Mouse (Mus musculus): ENCODE measurements around the gene Shd.

The Shd gene

DNA sequence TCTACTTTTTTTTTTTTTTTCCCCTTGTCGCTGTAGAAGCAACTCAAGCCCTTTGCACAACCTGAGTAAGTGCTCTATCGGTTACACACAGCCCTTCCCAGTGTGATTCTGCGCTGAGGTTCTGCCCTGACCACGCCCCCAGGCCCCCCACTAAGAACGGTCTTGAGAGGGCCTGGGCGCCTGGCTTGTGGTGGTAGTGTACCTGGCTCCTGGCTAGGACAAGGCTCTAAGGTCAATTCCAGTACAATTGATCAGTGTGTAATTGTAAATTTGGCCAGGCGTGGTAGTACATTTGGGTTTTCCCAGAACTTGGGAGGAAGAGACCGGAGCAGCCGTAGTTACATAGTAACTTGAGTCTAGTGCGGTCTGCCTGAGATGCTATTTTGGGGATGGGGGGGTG is 36.7 kb downstream of the Shd start:
- DNase-seq (ENCODE audit: low spot score in 2 of 2), result no peak

DNA sequence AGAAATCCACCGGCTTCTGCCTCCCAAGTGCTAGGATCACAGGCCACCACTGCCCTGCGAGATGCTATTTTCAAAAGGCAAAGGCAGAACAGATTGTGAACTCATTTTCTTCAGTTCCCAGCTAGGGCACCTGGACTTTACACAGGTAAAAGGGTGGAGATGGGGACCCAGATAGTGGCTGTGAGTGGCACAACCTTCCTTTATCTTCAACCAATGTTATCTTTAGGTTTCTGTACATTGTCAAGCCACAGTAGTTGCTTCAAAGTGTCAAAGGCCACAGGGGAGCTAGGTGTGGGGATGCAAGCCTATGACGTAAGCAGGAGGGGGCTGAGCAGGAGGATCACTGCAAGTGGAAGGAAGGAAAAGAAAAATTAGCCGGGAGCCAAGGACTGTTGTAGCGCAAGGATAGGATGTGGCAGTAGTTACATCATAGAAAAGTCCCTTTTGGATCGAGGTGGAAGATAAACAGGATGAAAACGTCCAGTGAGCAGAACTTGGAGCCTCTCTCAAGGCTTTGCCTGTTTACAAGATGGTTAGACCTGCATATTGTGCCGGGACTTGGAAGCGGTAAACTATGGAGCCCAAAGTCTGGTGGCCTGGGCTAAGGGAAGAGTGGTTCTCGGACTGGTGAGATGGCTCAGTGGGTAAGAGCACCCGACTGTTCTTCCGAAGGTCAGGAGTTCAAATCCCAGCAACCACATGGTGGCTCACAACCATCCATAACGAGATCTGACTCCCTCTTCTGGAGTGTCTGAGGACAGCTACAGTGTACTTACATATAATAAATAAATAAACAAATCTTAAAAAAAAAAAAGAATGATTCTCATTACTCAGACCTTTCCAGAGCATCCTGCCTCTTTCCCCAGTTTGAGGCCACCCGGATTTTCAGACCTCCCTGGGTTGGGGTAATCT is 37.4 kb downstream of the Shd start:
- peak in 1 of 2 experiments; percentile 19 for DNase-seq (ENCODE audit: low spot score in 2 of 2)

DNA sequence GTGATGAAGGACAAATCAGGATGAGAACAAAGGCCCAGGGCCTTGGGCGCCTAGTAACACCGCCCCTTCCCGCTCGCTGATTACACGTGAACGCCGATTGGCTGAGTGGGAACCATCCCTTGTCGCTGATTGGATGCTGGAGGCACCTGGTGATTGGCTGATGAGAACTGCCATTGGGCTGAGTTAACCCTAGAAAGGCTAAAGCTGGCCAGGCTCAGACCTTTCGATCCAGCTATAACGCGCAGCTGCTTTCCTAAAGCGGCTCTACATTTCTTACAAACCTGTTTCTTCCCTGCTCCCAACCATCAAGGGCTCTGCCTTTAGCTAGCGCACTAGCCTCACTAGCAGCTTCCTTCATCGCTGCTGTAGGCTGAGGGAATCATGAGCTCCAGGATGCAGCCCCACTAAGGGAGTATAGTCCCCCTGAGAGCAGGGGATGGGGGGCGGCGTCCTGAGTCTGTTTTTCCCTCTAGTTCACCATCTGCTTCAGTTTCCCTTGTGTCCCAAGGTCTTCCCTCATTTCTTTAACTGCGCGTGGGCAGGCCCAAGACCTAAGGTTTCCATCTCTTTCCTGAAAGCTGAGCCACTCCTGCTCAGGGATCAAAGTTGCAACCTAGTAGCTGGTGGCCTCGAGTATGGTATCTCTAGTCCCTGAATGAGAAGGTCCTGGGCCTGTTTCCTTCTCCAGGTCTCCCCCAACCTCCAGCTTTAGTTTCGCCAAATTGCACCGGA is 38.3 kb downstream of the Shd start:
- peak; percentile 72 to 89 for DNase-seq (ENCODE audit: low spot score in 2 of 2)

DNA sequence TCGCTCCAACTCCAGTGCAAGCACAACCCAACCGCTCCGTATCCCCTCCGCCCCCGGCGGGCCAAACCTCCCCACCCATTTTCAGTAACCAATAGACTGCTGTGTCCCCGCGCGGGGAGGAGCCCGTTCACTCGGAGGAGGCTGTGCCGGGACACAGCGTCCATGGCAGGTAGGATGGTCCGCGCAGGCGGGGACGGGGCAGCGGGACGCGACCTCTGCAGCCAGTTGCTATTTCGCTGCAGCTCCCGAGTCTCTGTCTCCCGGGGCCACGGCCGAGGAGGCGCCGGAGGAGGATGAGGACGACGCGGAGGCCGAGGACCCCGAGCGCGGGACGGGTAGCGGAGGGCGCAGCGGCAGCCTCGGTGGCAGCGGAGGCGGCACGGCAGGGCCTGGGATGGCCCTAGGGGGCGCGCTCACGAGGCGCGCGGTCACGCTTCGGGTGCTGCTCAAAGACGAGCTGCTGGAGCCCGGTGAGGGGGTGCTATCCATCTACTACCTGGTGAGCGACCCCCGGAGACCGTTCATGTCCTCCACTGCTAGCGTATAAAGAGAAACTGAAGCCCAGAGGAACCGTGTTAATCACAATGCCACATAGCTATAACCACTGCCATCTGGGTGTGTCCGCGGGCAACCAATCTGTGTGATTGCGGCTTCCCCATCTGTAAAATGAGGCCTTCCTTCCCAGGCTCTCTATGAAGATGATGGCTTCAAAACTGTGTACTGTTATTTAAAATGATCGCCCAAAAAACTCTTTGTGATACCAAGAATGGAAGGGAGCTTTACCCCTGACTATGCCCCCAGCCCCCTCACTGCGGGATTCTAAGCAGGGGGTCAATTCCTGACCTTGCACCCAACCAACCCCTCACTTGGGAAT is 39.1 kb downstream of the Shd start:
- DNase-seq (ENCODE audit: low spot score in 2 of 2), result peak; percentile 85 to 87

DNA sequence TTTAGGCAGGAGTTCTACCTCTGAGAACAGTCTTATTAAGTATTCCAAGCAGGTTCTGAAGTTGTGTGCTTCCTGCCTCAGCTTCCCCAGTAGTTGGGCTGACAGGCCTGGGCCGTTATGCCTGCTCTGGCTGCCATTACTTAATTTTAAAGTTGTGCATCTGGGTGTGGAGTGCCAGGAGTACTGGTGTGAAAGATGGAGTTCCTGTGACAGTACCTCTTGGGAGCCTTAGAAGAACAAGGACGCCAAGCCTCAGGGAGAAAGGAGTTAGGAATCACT is 39.6 kb downstream of the Shd start:
- no peak for DNase-seq (ENCODE audit: low spot score in 2 of 2)

DNA sequence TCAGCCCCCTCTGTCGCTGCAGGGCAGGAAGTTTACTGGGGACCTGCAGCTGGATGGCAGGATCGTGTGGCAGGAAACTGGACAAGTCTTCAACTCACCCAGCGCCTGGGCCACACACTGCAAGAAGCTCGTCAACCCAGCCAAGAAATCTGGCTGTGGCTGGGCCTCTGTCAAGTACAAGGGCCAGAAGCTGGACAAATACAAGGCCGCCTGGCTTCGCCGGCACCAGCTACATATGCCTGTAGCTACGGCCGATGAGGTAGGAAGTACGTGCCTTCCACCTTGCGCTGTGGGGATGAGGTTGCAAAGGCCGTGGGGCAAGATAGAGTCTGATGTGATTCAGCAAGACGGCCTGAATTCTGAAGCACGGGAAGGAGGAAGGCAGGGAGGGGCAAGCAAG is 40.0 kb downstream of the Shd start:
- no peak for DNase-seq (ENCODE audit: low spot score in 2 of 2)

DNA sequence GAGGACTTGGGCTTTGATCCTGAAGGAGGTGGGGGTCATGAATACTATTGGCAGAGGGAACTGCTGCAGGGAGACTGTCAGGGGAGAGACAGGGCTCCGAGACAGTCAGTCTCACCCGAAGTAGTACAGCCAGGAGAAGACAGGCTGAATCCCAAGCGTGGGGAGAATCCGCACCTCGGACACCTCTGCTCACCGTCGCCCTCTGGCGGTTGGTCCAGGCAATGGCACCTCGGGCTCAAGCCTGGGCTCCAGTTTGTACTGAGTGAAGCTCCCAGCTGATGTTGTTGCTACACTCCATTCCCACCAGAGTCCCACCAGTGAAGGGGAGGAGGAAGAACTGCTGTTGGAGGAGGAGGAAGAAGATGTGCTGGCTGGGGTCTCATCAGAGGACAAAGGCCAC is 40.4 kb downstream of the Shd start:
- peak; percentile 62 to 87 for DNase-seq (ENCODE audit: low spot score in 2 of 2)

DNA sequence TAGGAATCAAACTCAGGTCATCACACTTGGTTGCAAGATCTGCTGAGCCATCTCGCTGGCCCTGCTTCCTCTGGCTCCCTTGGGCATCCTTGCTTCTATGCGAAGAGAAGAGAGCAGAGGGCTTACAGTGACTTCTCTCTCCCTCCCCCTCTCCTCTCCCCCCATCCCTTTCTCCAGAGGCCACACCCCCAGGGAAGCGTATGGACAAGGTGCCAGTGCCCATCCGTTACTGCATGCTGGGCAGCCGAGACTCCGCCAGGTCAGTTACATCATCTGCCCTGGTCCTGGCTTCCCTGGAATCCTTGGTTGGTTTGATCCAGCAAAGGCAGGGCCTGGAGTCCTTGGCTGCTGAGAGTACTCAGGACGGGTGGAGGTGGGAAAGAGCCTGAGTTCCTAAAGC is 41.2 kb downstream of the Shd start:
- no peak for DNase-seq (ENCODE audit: low spot score in 2 of 2)

DNA sequence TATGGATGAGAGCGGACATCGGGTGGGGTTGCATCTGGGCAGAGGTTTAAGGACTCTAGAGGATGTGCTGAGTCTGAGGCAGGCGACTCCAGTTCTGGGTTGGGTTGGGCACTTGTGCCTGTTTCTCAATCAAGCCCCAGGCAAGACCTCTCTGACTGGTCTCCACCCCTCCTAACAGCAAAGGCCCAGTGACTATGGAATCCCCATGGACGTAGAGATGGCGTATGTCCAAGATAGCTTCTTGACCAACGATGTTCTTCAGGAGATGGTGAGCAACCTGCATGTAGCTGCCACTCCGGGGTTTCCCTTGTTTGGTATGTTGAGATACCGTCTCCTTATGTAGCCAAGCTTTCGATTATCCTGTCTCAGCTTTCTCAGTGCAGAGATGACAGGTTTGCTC is 45.0 kb downstream of the Shd start:
- DNase-seq (ENCODE audit: low spot score in 2 of 2), result no peak

DNA sequence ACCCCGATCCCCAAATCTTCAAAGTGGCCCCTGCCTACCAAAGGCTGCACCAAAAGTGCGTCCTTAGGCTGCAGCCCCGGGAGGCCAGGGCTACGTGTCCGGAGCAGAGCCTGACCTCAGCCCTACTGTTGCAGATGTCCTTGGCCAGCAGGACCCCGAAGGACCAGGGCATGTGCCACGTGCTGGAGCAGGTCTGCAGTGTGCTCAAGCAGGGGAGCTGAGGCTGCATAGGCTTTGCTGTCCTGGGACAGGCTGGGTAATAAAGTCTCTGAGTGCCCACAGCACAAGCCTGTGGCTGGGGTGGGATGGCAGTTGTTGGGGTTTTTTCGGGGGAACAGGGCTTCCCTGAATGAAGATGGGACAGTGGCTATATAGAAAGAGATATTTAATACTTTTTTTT is 46.1 kb downstream of the Shd start:
- no peak for DNase-seq (ENCODE audit: low spot score in 2 of 2)

DNA sequence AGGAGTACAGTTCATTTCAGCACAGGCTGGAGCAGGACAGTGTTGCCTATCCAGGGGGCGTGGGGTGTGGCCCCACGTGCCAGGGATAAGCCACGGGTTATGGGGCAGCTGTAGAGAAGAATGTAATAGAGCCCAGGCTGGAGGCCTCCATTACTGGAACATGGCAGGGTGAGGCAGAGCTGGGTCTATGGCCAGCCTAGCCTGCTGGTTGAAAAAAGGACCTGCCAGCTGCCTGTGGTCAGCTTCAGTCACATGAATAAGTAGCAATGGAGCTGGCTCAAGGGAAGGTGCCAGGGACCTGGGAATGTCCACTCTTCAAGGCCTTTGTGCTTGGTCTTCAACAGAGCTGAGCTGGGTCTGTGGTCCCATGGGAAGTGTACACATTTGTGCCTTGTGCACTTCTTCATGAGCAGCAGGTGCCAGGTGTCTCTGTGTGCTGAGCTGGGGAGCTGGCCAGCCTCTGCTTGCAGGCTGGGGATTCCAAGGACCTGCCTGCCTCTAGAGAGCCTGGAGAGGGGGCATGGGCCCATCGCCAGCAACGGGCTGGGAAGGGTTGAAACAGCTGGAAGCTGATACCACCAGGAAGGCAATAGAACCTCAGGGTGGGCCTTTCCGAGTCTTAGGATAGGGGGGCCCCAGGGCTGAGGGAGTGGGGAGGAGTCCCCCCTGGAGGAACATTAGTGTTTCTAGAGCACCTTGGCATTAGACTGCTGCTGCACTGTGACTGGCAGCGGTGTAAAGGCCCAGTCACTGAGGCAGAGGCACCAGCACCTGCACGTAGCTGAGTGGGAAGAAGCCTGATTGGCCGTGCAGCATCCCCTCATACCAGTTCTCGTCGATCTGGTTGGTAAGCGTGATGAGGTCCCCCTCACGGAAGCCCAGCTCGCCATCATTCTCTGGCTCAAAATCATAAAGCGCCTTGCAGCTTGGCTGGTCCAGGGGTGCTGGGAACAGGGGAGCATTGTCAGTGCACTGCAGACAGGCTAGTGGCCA is 46.8 kb downstream of the Shd start:
- DNase-seq (ENCODE audit: low spot score in 2 of 2), result no peak

DNA sequence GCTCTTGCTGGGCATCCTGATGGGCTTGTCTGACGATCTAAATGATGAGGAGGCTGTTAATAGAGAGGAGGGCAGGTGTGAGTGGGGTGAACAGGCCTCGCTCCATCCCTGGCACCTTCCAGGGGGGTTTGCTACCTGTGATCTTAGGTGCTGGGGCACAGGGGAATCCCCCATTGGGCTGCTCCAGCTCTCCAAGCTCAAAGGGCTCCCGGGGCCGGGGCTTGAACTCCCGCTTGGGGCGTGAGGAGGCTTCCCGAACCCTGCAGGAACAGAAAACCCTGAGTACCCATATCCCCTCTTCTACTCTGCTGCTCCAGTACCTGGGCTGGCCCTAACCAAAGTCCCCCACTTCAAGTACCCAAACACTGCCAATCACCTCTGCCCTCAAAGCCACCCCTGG is 47.6 kb downstream of the Shd start:
- no peak for DNase-seq (ENCODE audit: low spot score in 2 of 2)

DNA sequence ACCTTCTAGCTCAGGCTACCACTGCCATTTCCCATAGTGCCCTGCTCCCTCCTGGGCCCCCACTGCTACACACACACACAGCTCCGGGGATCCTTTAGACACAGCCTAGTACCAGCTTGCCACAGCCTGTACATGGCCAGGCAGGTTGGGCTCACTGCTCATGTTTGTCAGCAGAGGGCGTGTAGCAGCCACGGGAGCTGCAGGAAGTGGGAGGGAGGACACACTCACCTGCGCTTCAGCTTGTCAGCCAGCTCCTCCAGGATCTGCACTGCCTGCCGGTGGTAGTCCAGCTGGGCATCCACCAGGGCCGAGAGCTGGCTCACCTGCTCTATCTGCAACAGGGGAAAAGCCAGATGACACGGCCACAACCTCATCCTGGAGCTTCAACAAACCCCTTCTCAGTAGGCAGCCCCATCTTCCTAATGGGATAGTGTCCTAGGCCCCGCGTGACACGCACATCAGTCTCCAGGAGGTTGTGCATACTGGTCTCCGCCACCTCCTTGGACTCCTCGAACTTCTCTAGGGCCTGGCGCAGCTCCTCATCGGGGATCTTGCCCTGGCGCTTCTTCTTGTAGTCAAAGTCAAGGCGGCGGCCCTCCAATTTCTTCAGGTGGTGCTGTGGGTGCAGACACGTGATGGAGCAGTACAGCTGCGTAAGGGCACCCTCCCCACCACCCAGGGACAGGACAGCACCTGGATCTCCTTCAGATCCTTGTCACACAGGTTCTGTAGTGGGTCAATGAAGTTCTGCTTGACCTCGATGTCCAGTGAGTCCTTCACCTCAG is 48.3 kb downstream of the Shd start:
- DNase-seq (ENCODE audit: low spot score in 2 of 2), result peak; percentile 24 to 58

DNA sequence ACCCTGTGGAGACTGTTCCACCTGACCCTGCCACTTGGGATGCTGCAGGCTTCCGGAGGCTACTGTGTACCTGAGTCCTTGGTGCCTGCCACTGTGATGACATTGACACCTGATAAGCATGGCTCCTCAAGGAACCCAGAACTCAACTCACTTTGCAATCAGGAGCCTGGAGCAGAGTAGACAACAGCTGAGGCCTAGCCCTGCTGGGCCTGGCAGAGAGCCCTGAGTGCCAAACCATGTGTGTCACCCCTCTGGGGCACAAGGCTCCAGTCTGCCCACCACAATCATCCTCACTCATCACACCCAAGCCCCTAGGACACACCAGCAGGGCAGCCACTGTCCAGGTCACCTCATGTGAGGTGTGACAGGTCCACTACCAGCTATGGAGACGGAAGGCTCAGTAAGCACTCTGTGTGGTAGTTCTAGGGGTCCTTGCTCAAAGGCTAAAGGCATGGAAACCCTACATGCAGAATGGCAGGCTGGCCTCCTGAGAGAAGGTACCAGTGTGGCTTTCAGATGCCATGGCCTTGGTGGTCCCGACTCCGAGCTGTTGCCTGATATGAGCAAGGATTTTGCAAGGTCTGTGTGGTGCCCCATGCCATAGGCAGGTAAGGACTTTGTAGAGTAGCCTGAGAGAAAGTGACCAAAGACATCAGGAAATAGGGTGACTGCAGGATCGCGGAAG is 50.3 kb downstream of the Shd start:
- peak in 1 of 2 experiments; percentile 19 for DNase-seq (ENCODE audit: low spot score in 2 of 2)

DNA sequence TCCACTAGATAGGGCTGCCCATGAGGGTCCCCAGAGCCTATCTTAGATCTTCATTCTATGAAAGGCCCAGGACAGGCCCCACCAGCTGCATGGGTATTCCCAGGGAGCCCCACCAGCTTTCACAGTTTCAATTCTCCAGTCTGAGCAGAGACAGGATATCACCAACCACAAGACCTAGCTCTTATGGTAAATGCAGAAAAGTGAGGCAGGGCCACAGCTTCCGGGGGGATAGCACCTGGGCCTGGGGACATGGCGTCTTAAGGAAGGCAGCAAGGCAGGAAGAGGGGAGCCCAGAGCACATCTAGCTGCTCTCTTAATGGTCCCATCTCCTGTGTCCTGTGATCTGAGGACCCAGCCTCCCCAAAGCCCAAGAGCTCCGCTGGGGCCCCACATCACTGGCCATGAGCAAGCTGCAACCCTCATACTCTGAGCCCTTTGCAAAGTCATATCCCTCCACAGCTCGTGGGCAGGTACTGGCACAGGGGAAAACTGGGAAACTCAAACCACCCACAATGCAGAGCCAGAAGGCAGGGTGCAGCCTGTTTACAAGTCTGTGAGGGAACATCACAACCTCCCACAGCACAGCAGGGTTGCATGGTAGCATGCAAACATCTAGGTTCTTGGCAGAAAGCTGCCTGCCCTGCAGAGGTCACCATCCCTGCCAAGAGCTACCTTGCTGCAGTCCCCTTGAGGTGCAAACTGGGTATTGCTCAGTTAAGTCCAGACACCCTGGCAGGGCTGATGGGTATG is 51.1 kb downstream of the Shd start:
- peak in 1 of 2 experiments; percentile 19 for DNase-seq (ENCODE audit: low spot score in 2 of 2)

DNA sequence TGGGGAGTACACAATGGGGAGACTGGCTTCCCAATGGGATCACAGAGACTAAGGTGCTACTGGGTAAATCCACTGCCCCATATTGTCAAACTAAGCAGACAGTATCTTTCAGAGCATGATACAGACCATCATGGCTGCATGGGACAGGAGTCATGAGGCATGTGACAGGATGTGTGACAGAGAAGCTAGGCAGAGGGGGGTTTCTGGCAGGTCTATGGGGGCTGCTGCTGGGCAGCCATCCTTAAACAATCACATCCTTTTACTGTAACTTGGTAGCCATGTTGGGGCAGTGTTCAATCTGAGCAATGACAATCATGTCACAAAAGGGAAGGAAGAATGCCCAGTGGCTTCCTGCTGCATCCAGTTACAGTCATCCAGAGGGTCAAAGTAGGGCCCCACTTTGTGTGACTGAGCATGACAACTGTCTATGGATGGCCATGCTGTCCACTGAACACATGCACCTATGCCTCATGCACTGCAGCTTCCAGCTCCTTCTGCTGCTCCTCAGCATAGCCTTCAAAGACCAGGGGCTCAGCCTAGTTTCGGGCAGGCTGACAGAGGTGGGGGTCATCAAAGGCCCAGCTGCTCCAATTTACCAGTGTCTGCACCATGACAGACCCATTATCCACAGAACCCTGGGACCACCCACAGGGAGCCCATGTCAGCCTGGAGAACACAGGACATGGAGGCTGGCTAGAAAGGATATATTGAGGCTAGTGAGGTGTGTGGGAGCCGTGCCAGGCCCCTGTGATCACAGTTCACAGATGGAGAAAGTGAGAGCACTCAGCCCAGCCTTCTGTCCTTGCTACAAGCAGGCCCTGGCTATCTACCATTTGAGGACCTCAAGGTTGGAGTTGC is 52.1 kb downstream of the Shd start:
- peak in 1 of 2 experiments; percentile 19 for DNase-seq (ENCODE audit: low spot score in 2 of 2)

DNA sequence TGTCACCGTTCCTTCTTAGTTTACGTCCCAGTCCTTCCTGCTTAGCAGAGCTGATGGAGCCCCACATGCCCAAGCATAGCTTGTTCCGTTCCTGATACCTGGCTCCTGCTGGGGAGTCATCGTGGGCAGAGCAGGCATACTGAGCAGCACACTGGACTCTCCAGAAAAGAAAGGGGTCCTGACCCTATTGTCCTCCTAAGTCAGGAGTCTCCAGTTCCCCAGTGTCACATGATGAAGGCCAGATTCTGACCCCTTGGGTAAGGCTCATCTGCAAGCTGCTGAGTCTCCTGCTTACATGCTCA is 52.7 kb downstream of the Shd start:
- DNase-seq (ENCODE audit: low spot score in 2 of 2), result no peak

DNA sequence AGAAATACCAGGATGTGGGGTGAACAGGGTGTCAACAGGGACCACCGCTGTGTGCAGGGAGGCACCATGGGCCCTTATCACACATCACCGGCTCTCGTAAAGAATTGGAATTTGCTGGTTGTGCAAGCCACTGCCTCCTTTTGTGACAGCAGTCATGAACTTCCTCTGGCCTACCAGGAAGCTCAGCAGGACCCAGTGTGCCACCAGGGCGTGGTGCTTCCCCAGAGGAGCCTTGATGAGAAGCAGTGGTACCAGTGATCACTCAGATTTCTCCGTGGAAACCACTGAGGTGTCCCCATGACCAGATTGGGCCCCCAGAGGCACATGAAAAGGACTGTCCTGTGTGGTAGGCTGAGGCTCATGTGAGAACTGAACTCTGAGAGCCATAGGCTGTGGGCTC is 53.1 kb downstream of the Shd start:
- DNase-seq (ENCODE audit: low spot score in 2 of 2), result no peak

All from cerebellum, postnatal 4 days (tissue).